Mouse (Mus musculus) left cerebral cortex, postnatal 36 days (tissue): ENCODE results near the gene Mrnip. TPM values are rescaled to one million over a fixed set of nuclear protein-coding genes. Genes with fewer than 3 reads are reported as not detected.

Source experiments
- DNase-seq, 2 experiments: peaks; one replicate each; pipeline ENCODE4 v3.0.0; 2021 to 2022; ENCODE audit warnings: low spot score in 2 of 2, mixed read lengths in 1 of 2
- intact Hi-C: fragments of 180-260 bp; cut with DNase I; formaldehyde crosslinking; loops from one replicate; pipeline ENCODE4 v1.15.1; 2025
- total RNA-seq, 2 experiments: library from RNA; stranded (reverse); gene quantifications; 2 replicates each; pipeline ENCODE4 v1.2.3; 2021

The Mrnip gene
- total RNA-seq, 2 experiments from 2014 or later = 15.4 to 15.7 TPM

GRCm38 (mm10) chr11:50217811-50218210 lies 43.6 kb downstream of the Mrnip start:
- no peak for DNase-seq
- intact Hi-C loops = no loop called here

- DNase-seq = no peak
- intact Hi-C loops = no loop called here
Observed at GRCm38 (mm10) chr11:50219833-50220232, 45.6 kb downstream of the Mrnip start.

DNA sequence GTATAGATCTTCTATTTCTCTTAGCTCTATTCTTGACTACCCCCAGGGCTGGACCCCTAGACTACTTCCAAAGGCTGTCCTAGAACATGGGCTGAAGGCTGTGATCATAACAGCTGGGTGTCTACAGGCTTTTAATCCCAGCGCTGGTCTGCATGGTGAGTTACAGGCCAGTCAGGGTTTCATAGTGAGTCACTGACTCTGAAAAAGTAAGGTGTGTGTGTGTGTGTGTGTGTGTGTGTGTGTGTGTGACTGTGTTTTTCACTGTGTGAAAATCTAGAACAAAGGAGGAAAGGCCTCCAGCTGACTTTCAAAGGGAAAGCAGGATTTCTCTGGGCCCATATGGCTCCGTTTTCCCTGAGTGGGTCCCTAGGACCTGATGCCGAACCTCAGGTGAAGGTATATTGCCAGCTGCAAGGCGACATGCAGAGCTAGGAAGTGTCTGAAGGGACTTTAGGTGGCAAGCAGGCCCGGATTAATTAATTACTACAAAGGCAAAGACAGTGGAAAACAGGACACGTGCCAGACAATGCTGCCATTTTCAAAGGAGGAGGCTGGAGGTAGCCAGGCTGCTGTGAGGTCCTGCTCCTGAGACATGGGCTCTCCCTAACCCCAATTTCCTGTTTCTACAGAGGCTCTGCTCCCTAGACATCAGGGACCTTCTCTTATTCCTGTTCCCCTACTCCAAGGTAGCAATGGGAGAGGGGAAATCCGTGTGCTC lies 48.5 kb downstream of the Mrnip start:
- intact Hi-C loops = no loop called here

DNA sequence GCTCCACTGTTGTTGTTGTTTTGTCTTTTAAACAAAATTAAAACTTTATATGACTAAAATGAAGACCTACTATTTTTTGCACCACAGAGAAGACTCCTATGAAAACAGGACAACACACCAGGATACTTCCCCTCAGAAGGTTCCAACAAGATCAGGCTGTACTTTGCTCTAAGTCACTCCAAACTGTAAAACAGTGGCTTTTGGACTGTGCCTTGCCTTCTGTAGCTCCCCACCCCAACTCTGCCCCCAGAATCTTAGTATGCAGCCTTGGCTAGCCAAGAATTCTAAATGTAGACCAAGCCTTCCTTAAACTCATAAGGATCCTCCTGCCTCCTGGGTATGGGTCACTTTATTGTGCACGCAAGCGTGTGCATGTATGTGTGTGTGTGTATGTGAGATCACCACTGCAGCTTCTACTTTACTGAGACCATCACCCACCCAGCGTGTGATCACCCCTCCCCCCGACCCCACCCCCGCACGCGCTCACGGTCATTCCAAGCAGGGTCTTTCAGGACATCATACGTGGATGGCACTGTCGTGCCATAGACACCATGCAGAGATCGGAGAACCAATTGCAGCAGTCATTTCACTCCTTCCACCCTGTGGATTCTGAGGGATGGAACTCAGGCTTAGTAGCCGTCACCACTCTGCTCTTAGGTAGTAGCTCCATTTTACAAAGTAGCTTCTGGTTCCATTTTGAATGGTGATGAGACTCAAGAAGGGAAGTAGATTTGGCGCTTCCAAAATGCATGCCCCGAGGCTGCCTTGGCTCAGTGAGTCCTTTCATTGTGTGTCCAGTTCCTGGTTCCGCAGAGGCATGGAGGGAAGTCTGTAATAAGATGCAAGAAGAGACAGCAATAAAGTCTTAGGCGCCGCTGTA lies 49.8 kb downstream of the Mrnip start:
- no peak for DNase-seq
- intact Hi-C loops = loop anchor here (2.0 kb wide), 1 partner anchor 13 kb away; the partner anchor contains the start of genes Mgat4b and Sqstm1

More for the DNA sequence above, 48.5 kb downstream of the Mrnip start:
- no peak for DNase-seq

GRCm38 (mm10) chr11:50224671-50225530 lies 50.7 kb downstream of the Mrnip start:
- DNase-seq = peak; percentile 87 to 89
- intact Hi-C loops = loop anchor here (2.0 to 5.0 kb wide), 2 partner anchors 14 to 37 kb away; partner anchors contain the start of genes Mgat4b and Sqstm1

DNA sequence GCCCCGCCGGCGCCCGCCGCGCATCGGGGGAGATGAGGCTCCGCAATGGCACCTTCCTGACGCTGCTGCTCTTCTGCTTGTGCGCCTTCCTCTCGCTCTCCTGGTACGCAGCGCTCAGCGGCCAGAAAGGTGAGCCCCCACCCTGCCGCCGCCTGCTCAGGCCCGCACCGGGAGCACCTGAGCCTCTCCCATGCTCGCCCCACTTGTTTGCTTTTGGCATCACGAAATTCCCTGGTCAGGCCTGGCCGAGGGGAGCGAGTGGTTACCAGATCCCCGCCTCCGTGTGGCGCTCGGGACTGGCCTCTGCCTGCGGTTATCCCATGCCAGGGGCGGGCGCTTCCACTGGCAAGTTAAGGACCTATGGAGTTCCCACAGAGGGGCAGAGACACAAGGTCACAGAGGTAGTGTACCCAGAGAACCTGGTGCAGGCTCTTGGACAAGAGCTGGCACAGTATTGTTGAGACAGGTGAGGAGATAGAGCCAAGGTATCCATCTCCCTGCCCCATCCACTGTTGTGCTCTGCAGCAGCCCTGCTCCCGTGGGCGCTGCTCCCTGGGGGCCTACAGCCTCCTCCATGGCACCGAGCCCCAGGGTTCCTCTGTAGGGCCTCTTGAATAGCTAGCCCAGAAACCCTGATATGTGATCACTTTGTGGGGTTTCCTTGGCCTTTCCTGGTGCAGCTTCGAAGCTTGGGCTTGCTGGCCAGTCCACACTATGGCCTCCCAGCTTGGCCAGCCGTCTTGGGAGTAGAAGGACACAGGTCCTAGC lies 51.6 kb downstream of the Mrnip start:
- intact Hi-C loops = loop anchor here (2.0 to 5.0 kb wide), 2 partner anchors 15 to 37 kb away; partner anchors contain the start of genes Mgat4b and Sqstm1
- DNase-seq = peak in 1 of 2 experiments; percentile 43

DNA sequence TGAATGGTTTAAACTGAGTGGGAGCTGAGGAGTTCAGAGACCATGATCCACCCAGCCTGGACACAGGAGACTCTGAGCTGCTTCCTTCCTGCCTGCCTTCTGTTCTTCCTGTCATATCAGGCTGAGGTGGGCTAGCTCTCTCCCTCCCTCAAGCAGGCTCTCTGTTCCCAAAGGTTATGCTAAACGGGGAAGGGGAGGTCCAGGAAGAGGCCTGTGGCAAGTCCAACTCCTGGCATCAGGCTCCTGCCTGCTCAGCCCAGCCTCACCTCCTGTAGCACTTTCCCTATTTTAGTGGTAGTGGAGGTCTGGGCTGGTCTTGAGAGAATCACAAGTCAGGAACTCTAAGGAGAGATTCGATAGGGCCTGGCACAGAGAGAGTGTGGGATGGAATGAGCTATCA lies 52.2 kb downstream of the Mrnip start:
- intact Hi-C loops = loop anchor here (5.0 kb wide), 1 partner anchor 36 kb away; no protein-coding TSS in a partner anchor
- no peak for DNase-seq

DNA sequence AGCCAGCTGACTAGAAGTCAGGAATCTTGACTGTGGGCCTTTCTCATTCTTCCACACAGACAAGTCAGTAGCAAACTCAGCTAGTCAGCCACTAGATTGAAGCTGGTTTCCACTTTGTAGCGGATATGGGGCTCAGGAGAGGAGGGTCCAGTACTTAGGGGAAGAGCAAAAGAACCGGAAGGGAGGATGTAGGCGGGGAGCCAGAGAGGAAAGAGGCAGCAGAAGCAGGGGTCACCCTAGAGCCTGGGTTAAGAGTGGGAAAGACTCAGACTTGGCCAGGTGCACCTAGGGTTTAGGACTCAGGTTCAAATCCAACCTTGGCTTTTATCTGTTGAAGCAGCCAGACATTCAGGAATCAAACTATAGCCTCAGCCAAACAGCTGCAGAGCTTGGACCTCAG lies 53.0 kb downstream of the Mrnip start:
- intact Hi-C loops = loop anchor here (5.0 kb wide), 1 partner anchor 35 kb away; no protein-coding TSS in a partner anchor
- no peak for DNase-seq

DNA sequence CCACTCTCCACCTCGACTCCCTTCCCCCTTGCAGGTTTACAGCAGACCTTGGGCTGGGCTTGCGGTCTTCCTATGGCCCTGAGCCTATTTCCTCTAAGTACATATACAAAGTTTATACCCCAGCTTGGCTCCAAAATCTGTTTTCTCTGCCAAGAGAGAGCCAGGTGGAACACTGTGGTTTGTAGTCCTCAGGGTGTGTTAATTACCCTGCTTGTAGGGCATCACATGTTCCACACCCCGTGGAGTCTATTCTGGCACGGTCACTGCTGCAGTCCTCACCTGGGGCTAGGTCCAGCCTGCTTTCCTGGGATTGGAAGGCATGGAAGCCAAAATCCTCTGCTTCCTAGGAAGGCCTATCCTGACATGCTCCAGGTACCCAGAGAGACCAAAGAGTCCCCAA lies 53.5 kb downstream of the Mrnip start:
- intact Hi-C loops = loop anchor here (5.0 kb wide), 1 partner anchor 35 kb away; no protein-coding TSS in a partner anchor

GRCm38 (mm10) chr11:50228772-50229171 lies 54.5 kb downstream of the Mrnip start:
- intact Hi-C loops = loop anchor here (5.0 kb wide), 1 partner anchor 34 kb away; no protein-coding TSS in a partner anchor
- no peak for DNase-seq

More for the DNA sequence above, 53.5 kb downstream of the Mrnip start:
- no peak for DNase-seq

DNA sequence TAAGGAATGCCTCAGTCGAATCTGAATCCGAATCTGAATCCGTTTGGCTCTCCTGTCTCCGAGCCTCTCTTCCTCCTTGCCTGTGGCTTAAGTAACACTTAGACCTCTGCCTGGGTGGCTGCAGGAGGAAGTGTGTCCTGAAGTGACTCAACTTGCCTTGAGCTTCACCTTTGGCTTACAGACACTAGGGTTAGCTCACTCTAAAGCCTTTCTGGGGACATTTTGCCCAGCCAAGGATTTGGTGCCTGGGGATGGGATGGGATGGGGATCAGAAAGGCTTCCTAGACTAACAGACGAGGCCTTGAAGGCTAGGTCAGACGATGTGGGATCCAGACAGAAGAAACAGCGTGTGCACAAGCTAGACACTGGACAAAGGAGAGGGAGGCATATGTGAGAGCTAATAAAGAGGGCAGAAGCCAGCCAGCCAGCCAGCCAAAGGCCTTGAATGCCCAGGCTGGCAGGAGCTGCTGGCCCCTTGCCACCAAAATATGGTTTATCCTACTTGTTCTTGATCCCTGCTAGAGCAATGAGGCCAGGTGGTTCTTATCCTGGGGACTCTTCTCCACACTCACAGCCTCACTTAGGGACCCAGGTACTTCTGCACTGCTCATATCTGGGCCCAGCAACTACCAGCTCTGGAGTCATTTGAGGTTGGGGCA lies 55.1 kb downstream of the Mrnip start:
- intact Hi-C loops = loop anchor here (5.0 kb wide), 1 partner anchor 33 kb away; no protein-coding TSS in a partner anchor
- DNase-seq = no peak

- intact Hi-C loops = no loop called here
- no peak for DNase-seq
Observed at GRCm38 (mm10) chr11:50230481-50231304, 56.4 kb downstream of the Mrnip start.

- DNase-seq = peak in 1 of 2 experiments; percentile 53
- intact Hi-C loops = no loop called here
Observed at GRCm38 (mm10) chr11:50231411-50231810, 57.2 kb downstream of the Mrnip start.

- DNase-seq = peak in 1 of 2 experiments; percentile 73
- intact Hi-C loops = no loop called here
Observed at GRCm38 (mm10) chr11:50233022-50233421, 58.8 kb downstream of the Mrnip start.

GRCm38 (mm10) chr11:50233993-50234392 lies 59.7 kb downstream of the Mrnip start:
- intact Hi-C loops = no loop called here
- no peak for DNase-seq

DNA sequence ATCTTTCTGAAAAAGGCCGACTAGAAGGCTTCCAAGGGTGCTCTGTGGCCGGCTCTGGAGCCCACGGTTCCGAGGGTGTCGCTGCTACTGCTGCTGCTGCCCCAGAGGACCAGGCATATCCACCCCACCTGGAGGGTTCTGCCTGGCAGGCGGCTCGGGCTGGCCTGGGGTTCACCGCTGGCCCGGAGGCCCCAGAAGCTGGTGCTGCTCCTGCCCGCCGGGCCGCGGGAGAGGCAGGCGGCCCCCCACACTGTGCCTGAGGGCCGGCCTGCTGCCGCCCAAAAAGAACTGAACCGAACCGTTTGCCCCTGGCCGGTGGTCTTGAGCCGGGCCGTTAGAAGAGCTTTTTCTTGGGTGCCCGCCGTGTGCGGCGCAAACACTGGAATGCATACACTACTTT lies 60.4 kb downstream of the Mrnip start:
- DNase-seq = no peak
- intact Hi-C loops = loop anchor here (5.0 kb wide), 1 partner anchor 58 kb away; the partner anchor contains the start of gene Maml1

DNA sequence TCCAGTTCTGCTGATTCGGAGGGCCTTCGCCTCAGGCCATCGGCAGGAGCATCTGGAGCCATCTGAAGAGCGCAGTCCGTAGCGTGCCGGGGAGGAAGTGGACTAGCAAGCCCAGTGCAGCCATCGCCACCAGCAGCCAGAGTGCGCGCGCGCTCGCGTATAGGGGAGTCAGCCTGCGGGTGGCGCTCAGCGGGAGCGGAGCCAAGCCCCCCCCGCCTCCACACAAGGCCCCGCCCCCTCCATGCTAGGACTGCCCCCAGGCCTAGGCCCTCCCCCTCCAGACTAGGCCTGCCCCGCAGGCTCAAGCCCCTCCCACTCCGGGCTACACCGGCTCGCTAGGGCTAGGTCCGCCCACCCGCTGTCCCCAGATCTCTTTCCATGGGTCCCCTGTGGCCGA lies 62.3 kb downstream of the Mrnip start:
- peak; percentile 73 to 77 for DNase-seq
- intact Hi-C loops = loop anchor here (5.0 kb wide), 1 partner anchor 56 kb away; the partner anchor contains the start of gene Maml1
